ENCODE assay signal across 10 mouse cellular contexts in genomic region chr8:10979196-10979794, GRCm38 (mm10). TPM values are rescaled to one million over a fixed set of nuclear protein-coding genes. Genes with fewer than 3 reads are reported as not detected.
DNase-seq lines count a peak whose midpoint lies in the region; ATAC-seq and TF ChIP-seq lines count a peak whose summit lies in the region.
"Had no signal": no experiment of that assay in that cellular context is flagged by ENCODE, and none has a peak within 500 bp of the region (broad histone marks: within the 10 kb centered on the region; RNA-seq: fewer than 3 reads in every experiment).

No protein-coding gene starts in this region.

- no peak overlapping the region for H3K4me2 ChIP-seq in forebrain, embryonic 12.5 days
- no peak overlapping the region for H3K4me2 ChIP-seq in hindbrain, embryonic 15.5 days
- H3K4me2 ChIP-seq in neural tube, embryonic 15.5 days: no peak overlapping the region

- no peak overlapping the region for H3K4me3 ChIP-seq in layer of hippocampus, adult 2 months
- no peak overlapping the region for H3K4me3 ChIP-seq in forebrain, embryonic 12.5 days (replicated peaks)
- no peak overlapping the region for H3K4me3 ChIP-seq in hindbrain, embryonic 15.5 days
- H3K4me3 ChIP-seq in neural tube, embryonic 15.5 days (replicated peaks): no peak overlapping the region
- H3K4me3 ChIP-seq: heart, adult 2 months had no signal

- H3K27me3 ChIP-seq in forebrain, embryonic 12.5 days: peaks cover 29% of the 10 kb centered on the region
- no peaks in the 10 kb centered on the region for H3K27me3 ChIP-seq in hindbrain, embryonic 15.5 days
- no peaks in the 10 kb centered on the region for H3K27me3 ChIP-seq in neural tube, embryonic 15.5 days (replicated peaks)
- H3K27me3 ChIP-seq: CH12.LX had no signal

- H3K9ac ChIP-seq in forebrain, embryonic 12.5 days: 0 out of 2 replicates have a peak overlapping the region, but pooled peaks have one; percentile 7
- H3K9ac ChIP-seq in hindbrain, embryonic 15.5 days: no peak overlapping the region
- H3K9ac ChIP-seq in neural tube, embryonic 15.5 days (replicated peaks): no peak overlapping the region

- 52% methylated on average over 11 of the region's 11 CpGs for WGBS in forebrain, embryonic 12.5 days
- 37% methylated on average over 11 of the region's 11 CpGs for WGBS in hindbrain, embryonic 15.5 days
- 51% methylated on average over 11 of the region's 11 CpGs for WGBS in neural tube, embryonic 15.5 days

- H3K9me3 ChIP-seq in forebrain, embryonic 12.5 days: no peaks in the 10 kb centered on the region
- no peaks in the 10 kb centered on the region for H3K9me3 ChIP-seq in hindbrain, embryonic 15.5 days
- no peaks in the 10 kb centered on the region for H3K9me3 ChIP-seq in neural tube, embryonic 15.5 days (replicated peaks)

- peak; percentile 37; the same call in 1 of the 2 replicates for ATAC-seq in forebrain, embryonic 12.5 days (ENCODE audit: low FRiP score)
- ATAC-seq in hindbrain, embryonic 15.5 days (ENCODE audit: low FRiP score, low read depth): peak; percentile 53; the same call in 1 of the 2 replicates
- ATAC-seq in neural tube, embryonic 15.5 days (ENCODE audit: low FRiP score): peak; percentile 56

- H3K4me1 ChIP-seq in forebrain, embryonic 12.5 days: peaks cover 45% of the 10 kb centered on the region
- peaks cover 25% of the 10 kb centered on the region for H3K4me1 ChIP-seq in hindbrain, embryonic 15.5 days (replicated peaks)
- peaks cover 24% of the 10 kb centered on the region for H3K4me1 ChIP-seq in neural tube, embryonic 15.5 days

- peaks cover 4% of the 10 kb centered on the region for H3K36me3 ChIP-seq in forebrain, embryonic 12.5 days (replicated peaks)
- H3K36me3 ChIP-seq in hindbrain, embryonic 15.5 days: no peaks in the 10 kb centered on the region
- H3K36me3 ChIP-seq in neural tube, embryonic 15.5 days: no peaks in the 10 kb centered on the region

- no peak for TF ChIP-seq CTCF in layer of hippocampus, adult 2 months (conservative IDR thresholded peaks at IDR 0.05)

- DNase-seq in layer of hippocampus, adult 2 months (ENCODE audit: low spot score in 2 of 2): no peak
- no peak for DNase-seq in layer of hippocampus, adult 9-11 months
- DNase-seq in cerebellum, adult 9-11 months: no peak
- no peak for DNase-seq in layer of hippocampus, adult 9-10 months (ENCODE audit: low spot score)
- DNase-seq in gastrocnemius, postnatal 25 days: no peak

- H3K27ac ChIP-seq in layer of hippocampus, adult 2 months: peak overlapping the region; percentile 15; the same call in 1 of the 2 replicates
- no peak overlapping the region for H3K27ac ChIP-seq in forebrain, embryonic 12.5 days
- H3K27ac ChIP-seq in hindbrain, embryonic 15.5 days (replicated peaks): 0 out of 2 replicates have a peak overlapping the region, but pooled peaks have one; percentile 48
- no peak overlapping the region for H3K27ac ChIP-seq in neural tube, embryonic 15.5 days (replicated peaks)
- H3K27ac ChIP-seq: heart, adult 2 months had no signal

RNA-seq across cellular contexts. Expression of gene Irs2, which starts 29.0 kb away (rescaled TPM):
- total RNA-seq in layer of hippocampus, adult 2 months (2021): 10 to 100 TPM; 74.3 to 74.9 TPM
- 5.0 and 6.5 TPM in 2 replicates for polyA plus RNA-seq in forebrain, embryonic 12.5 days (2016; fragmentation: Nextera tagmentation; extraction: Ambion mirVana)
- polyA plus RNA-seq in hindbrain, embryonic 15.5 days (2015; fragmentation: Nextera tagmentation; extraction: Ambion mirVana): 6.0 and 6.3 TPM in 2 replicates
- polyA plus RNA-seq in neural tube, embryonic 15.5 days (2015; fragmentation: Nextera tagmentation; extraction: Ambion mirVana): 5.2 and 5.7 TPM in 2 replicates
- total RNA-seq in gastrocnemius, postnatal 25 days (2021): 10 to 100 TPM in 1 of 2 experiments, 1 to 10 TPM in 1; 7.7 to 12.7 TPM

Comparison
In these comparisons a context has a peak if more than half of its experiments do, and no peak if none do; other contexts are left out.
1. H3K27ac ChIP-seq: peak in layer of hippocampus, adult 2 months (single experiment) and hindbrain, embryonic 15.5 days (single experiment); none in forebrain, embryonic 12.5 days (single experiment) and neural tube, embryonic 15.5 days (single experiment).
2. Peak in every context shown above with its lines, with median percentiles within 50 percentile points of each other: ATAC-seq.